ENCODE assay signal across 10 mouse cellular contexts in genomic region chr12:71147641-71148040, GRCm38 (mm10). TPM values are rescaled to one million over a fixed set of nuclear protein-coding genes. Genes with fewer than 3 reads are reported as not detected.
DNase-seq lines count a peak whose midpoint lies in the region; ATAC-seq and TF ChIP-seq lines count a peak whose summit lies in the region.
"Had no signal": no experiment of that assay in that cellular context is flagged by ENCODE, and none has a peak within 500 bp of the region (broad histone marks: within the 10 kb centered on the region; RNA-seq: fewer than 3 reads in every experiment).

No protein-coding gene starts in this region.

- no peak overlapping the region for H3K4me2 ChIP-seq in forebrain, embryonic 14.5 days (ENCODE audit: low read length)
- no peak overlapping the region for H3K4me2 ChIP-seq in forebrain, embryonic 16.5 days (ENCODE audit: low read length)
- no peak overlapping the region for H3K4me2 ChIP-seq in midbrain, embryonic 14.5 days (ENCODE audit: low read length)
- H3K4me2 ChIP-seq in midbrain, embryonic 13.5 days (replicated peaks): no peak overlapping the region
- H3K4me2 ChIP-seq: heart, embryonic 13.5 days had no signal

- peaks cover 85% of the 10 kb centered on the region for H3K36me3 ChIP-seq in forebrain, embryonic 14.5 days (ENCODE audit: control insufficient read depth, insufficient read depth, low read length)
- peaks cover 37% of the 10 kb centered on the region for H3K36me3 ChIP-seq in forebrain, embryonic 16.5 days (ENCODE audit: control insufficient read depth, insufficient read depth)
- H3K36me3 ChIP-seq in midbrain, embryonic 14.5 days (ENCODE audit: control insufficient read depth, insufficient read depth, low read length): peaks cover 75% of the 10 kb centered on the region
- H3K36me3 ChIP-seq in midbrain, embryonic 13.5 days: peaks cover 80% of the 10 kb centered on the region

- intact Hi-C loops in heart, postnatal 36 days (cut with DNase I): no loop called here

- 0 out of 2 replicates have a peak, but pooled peaks have one; percentile 12 for TF ChIP-seq CTCF in lung, adult 2 months (IDR thresholded peaks at IDR 0.05; ENCODE audit: insufficient read depth, low read length)

- 93% methylated on average over 3 of the region's 3 CpGs for WGBS in forebrain, embryonic 14.5 days
- 90% methylated on average over 3 of the region's 3 CpGs for WGBS in forebrain, embryonic 16.5 days
- 91% methylated on average over 3 of the region's 3 CpGs for WGBS in midbrain, embryonic 14.5 days
- 91% methylated on average over 3 of the region's 3 CpGs for WGBS in midbrain, embryonic 13.5 days
- 79% methylated on average over 3 of the region's 3 CpGs for WGBS in lung, adult 2 months

- no peak for ATAC-seq in forebrain, embryonic 14.5 days
- no peak for ATAC-seq in forebrain, embryonic 16.5 days
- no peak for ATAC-seq in midbrain, embryonic 14.5 days (ENCODE audit: low FRiP score, low TSS enrichment)
- no peak for ATAC-seq in midbrain, embryonic 13.5 days

- no peak overlapping the region for H3K27ac ChIP-seq in forebrain, embryonic 14.5 days (ENCODE audit: low read depth, low read length)
- H3K27ac ChIP-seq in forebrain, embryonic 16.5 days (ENCODE audit: low read length): no peak overlapping the region
- no peak overlapping the region for H3K27ac ChIP-seq in midbrain, embryonic 14.5 days (replicated peaks; ENCODE audit: low read depth, low read length)
- H3K27ac ChIP-seq in midbrain, embryonic 13.5 days: no peak overlapping the region
- H3K27ac ChIP-seq: heart, embryonic 13.5 days had no signal

- no peaks in the 10 kb centered on the region for H3K9me3 ChIP-seq in forebrain, embryonic 14.5 days (replicated peaks; ENCODE audit: control insufficient read depth, low read length)
- H3K9me3 ChIP-seq in forebrain, embryonic 16.5 days (ENCODE audit: control insufficient read depth, low read length): no peaks in the 10 kb centered on the region
- H3K9me3 ChIP-seq in midbrain, embryonic 14.5 days (ENCODE audit: control insufficient read depth, low read length): no peaks in the 10 kb centered on the region
- H3K9me3 ChIP-seq in midbrain, embryonic 13.5 days: no peaks in the 10 kb centered on the region
- H3K9me3 ChIP-seq: heart, embryonic 13.5 days; megakaryocyte, embryonic 14.5 days had no signal

- H3K27me3 ChIP-seq in forebrain, embryonic 14.5 days (replicated peaks; ENCODE audit: control insufficient read depth, insufficient read depth, low read length): no peaks in the 10 kb centered on the region
- no peaks in the 10 kb centered on the region for H3K27me3 ChIP-seq in forebrain, embryonic 16.5 days (replicated peaks; ENCODE audit: control insufficient read depth, insufficient read depth, low read length)
- no peaks in the 10 kb centered on the region for H3K27me3 ChIP-seq in midbrain, embryonic 14.5 days (ENCODE audit: control insufficient read depth, insufficient read depth, low read length)
- no peaks in the 10 kb centered on the region for H3K27me3 ChIP-seq in midbrain, embryonic 13.5 days
- H3K27me3 ChIP-seq: heart, embryonic 13.5 days; megakaryocyte, embryonic 14.5 days had no signal

- no peak overlapping the region for H3K4me3 ChIP-seq in forebrain, embryonic 14.5 days (ENCODE audit: low read depth, low read length)
- H3K4me3 ChIP-seq in forebrain, embryonic 16.5 days (replicated peaks; ENCODE audit: low read length): no peak overlapping the region
- no peak overlapping the region for H3K4me3 ChIP-seq in midbrain, embryonic 14.5 days (replicated peaks; ENCODE audit: low read depth, low read length)
- no peak overlapping the region for H3K4me3 ChIP-seq in midbrain, embryonic 13.5 days (replicated peaks)
- H3K4me3 ChIP-seq in lung, adult 2 months (replicated peaks; ENCODE audit: extremely low read depth, low read depth, low read length): no peak overlapping the region
- H3K4me3 ChIP-seq: heart, embryonic 13.5 days; megakaryocyte, embryonic 14.5 days had no signal

- no peaks in the 10 kb centered on the region for H3K4me1 ChIP-seq in forebrain, embryonic 14.5 days (ENCODE audit: control insufficient read depth, insufficient read depth, low read length)
- H3K4me1 ChIP-seq in forebrain, embryonic 16.5 days (replicated peaks; ENCODE audit: control insufficient read depth, insufficient read depth, low read length): no peaks in the 10 kb centered on the region
- no peaks in the 10 kb centered on the region for H3K4me1 ChIP-seq in midbrain, embryonic 14.5 days (ENCODE audit: control insufficient read depth, insufficient read depth, low read length)
- no peaks in the 10 kb centered on the region for H3K4me1 ChIP-seq in midbrain, embryonic 13.5 days (replicated peaks)
- no peaks in the 10 kb centered on the region for H3K4me1 ChIP-seq in lung, adult 2 months (ENCODE audit: control insufficient read depth, insufficient read depth, low read length)
- H3K4me1 ChIP-seq: heart, embryonic 13.5 days had no signal

- no peak for TF ChIP-seq POLR2A in lung, adult 2 months (IDR thresholded peaks at IDR 0.05; ENCODE audit: borderline replicate concordance, extremely low read depth, low read depth, low read length)

- no peak overlapping the region for H3K9ac ChIP-seq in forebrain, embryonic 14.5 days (ENCODE audit: low read length)
- no peak overlapping the region for H3K9ac ChIP-seq in forebrain, embryonic 16.5 days (replicated peaks; ENCODE audit: low read depth, low read length)
- no peak overlapping the region for H3K9ac ChIP-seq in midbrain, embryonic 14.5 days (replicated peaks; ENCODE audit: low read length)
- no peak overlapping the region for H3K9ac ChIP-seq in midbrain, embryonic 13.5 days (replicated peaks)
- H3K9ac ChIP-seq: heart, embryonic 13.5 days had no signal

- peak; percentile 54 for DNase-seq in forebrain, embryonic 14.5 days (ENCODE audit: low spot score)
- DNase-seq in midbrain, embryonic 14.5 days: peak; percentile 76
- peak; percentile 69 for DNase-seq in brain, adult 2 months (ENCODE audit: low read depth, low spot score)
- peak; percentile 36 to 53 for DNase-seq in heart, postnatal 36 days
- DNase-seq in lung, adult 2 months: peak; percentile 45
- peak; percentile 19 to 34 for DNase-seq in spleen, postnatal 36 days (ENCODE audit: low spot score in 2 of 2)

RNA-seq across cellular contexts. Expression of gene 2700049A03Rik, which starts 11.0 kb away (rescaled TPM):
- 19.2 and 19.9 TPM in 2 replicates for polyA plus RNA-seq in forebrain, embryonic 14.5 days (2014; fragmentation: Nextera tagmentation; extraction: Ambion mirVana)
- 18.4 and 18.6 TPM in 2 replicates for polyA plus RNA-seq in forebrain, embryonic 16.5 days (2015; fragmentation: Nextera tagmentation; extraction: Ambion mirVana)
- polyA plus RNA-seq in midbrain, embryonic 14.5 days (2014; fragmentation: Nextera tagmentation; extraction: Ambion mirVana): 11.6 and 18.0 TPM in 2 replicates
- polyA plus RNA-seq in midbrain, embryonic 13.5 days (2015; fragmentation: Nextera tagmentation; extraction: Ambion mirVana): 15.0 and 19.4 TPM in 2 replicates
- total RNA-seq in heart, postnatal 36 days (2021): 1 to 10 TPM; 3.2 to 3.3 TPM
- 1.9 and 2.3 TPM in 2 replicates for polyA plus RNA-seq in lung, adult 2 months (2012; rRNA removed)

RNA-seq across cellular contexts. Expression of gene Timm9, which starts 11.2 kb away (rescaled TPM):
- polyA plus RNA-seq in forebrain, embryonic 14.5 days (2014; fragmentation: Nextera tagmentation; extraction: Ambion mirVana): 85.7 and 94.9 TPM in 2 replicates
- polyA plus RNA-seq in forebrain, embryonic 16.5 days (2015; fragmentation: Nextera tagmentation; extraction: Ambion mirVana): 83.9 and 105 TPM in 2 replicates
- 106 and 114 TPM in 2 replicates for polyA plus RNA-seq in midbrain, embryonic 14.5 days (2014; fragmentation: Nextera tagmentation; extraction: Ambion mirVana)
- polyA plus RNA-seq in midbrain, embryonic 13.5 days (2015; fragmentation: Nextera tagmentation; extraction: Ambion mirVana): 80.7 and 85.2 TPM in 2 replicates
- total RNA-seq in heart, postnatal 36 days (2021): 10 to 100 TPM; 26.5 to 30.0 TPM
- 6.2 and 7.9 TPM in 2 replicates for polyA plus RNA-seq in lung, adult 2 months (2012; rRNA removed)

RNA-seq across cellular contexts. Expression of gene Tomm20l, which starts 36.4 kb away (rescaled TPM):
- 0.41 TPM in 1 of 2 replicates, not detected in the other for polyA plus RNA-seq in forebrain, embryonic 14.5 days (2014; fragmentation: Nextera tagmentation; extraction: Ambion mirVana)
- not detected in 2 replicates for polyA plus RNA-seq in forebrain, embryonic 16.5 days (2015; fragmentation: Nextera tagmentation; extraction: Ambion mirVana)
- not detected in 2 replicates for polyA plus RNA-seq in midbrain, embryonic 14.5 days (2014; fragmentation: Nextera tagmentation; extraction: Ambion mirVana)
- polyA plus RNA-seq in midbrain, embryonic 13.5 days (2015; fragmentation: Nextera tagmentation; extraction: Ambion mirVana): 0.32 TPM in 1 of 2 replicates, not detected in the other
- 1 to 10 TPM in 1 of 2 experiments, not detected in 1; 1.2 TPM for total RNA-seq in heart, postnatal 36 days (2021)
- polyA plus RNA-seq in lung, adult 2 months (2012; rRNA removed): not detected in 2 replicates
